Mouse (Mus musculus): ENCODE results near the gene S100a7a. TPM values are rescaled to one million over a fixed set of nuclear protein-coding genes. Genes with fewer than 3 reads are reported as not detected.

The S100a7a gene
- total RNA-seq (2021) = under 1 TPM; 0.18 to 0.57 TPM
- 0.29 and 1.0 TPM in 2 replicates for polyA plus RNA-seq (2012; rRNA removed)
- long read RNA-seq = 0 reads

GRCm38 (mm10) chr3:90653717-90654116, at the start of gene S100a7a:
S100a7a (plus strand) TSS chr3:90654017.
- DNase-seq = no peak
- no peak within 1 kb of the TSS for H3K4me3 ChIP-seq
- intact Hi-C loops (cut with DNase I) = loop anchor here (1.0 to 5.0 kb wide), 3 partner anchors 66 to 241 kb away; partner anchors contain the start of gene Snapin
- no peak within 1 kb of the TSS for H3K27ac ChIP-seq
- no peaks in the 10 kb centered on the region for H3K36me3 ChIP-seq (ENCODE audit: control insufficient read depth, insufficient read depth, low read length)
- no peaks in the 10 kb centered on the region for H3K27me3 ChIP-seq (ENCODE audit: control insufficient read depth, insufficient read depth, low read length)
- H3K79me2 ChIP-seq (replicated peaks; ENCODE audit: control insufficient read depth, insufficient read depth, low read length) = no peaks in the 10 kb centered on the region
- H3K9ac ChIP-seq (ENCODE audit: low read depth, low read length) = no peak within 1 kb of the TSS
- TF ChIP-seq POLR2A (IDR thresholded peaks at IDR 0.05; ENCODE audit: insufficient read depth, low read depth, low read length) = no peak
- no peak for TF ChIP-seq EP300 (IDR thresholded peaks at IDR 0.05; ENCODE audit: insufficient read depth, low read depth, low read length)
- TF ChIP-seq CTCF (IDR thresholded peaks at IDR 0.05) = no peak
- H3K4me1 ChIP-seq (ENCODE audit: control insufficient read depth, insufficient read depth, low read length) = no peaks in the 10 kb centered on the region

- Histone ChIP-seq H3K27me3 (ENCODE audit: control insufficient read depth, insufficient read depth, low read length) (no peaks in the 10 kb centered on the region), H3K27ac (peak overlapping the region; percentile 53), H3K79me2 (replicated peaks; ENCODE audit: control insufficient read depth, insufficient read depth, low read length) (no peaks in the 10 kb centered on the region), H3K9ac (ENCODE audit: low read depth, low read length) (no peak overlapping the region), H3K36me3 (ENCODE audit: control insufficient read depth, insufficient read depth, low read length) (no peaks in the 10 kb centered on the region), H3K4me1 (ENCODE audit: control insufficient read depth, insufficient read depth, low read length) (peaks cover 16% of the 10 kb centered on the region), H3K4me3 (no peak overlapping the region)
- intact Hi-C loops (cut with DNase I) = no loop called here
- 23% methylated on average over 4 of the region's 4 CpGs for WGBS
- TF ChIP-seq CTCF (IDR thresholded peaks at IDR 0.05) = no peak
- TF ChIP-seq EP300 (IDR thresholded peaks at IDR 0.05; ENCODE audit: insufficient read depth, low read depth, low read length) = peak; percentile 63; the same call in 1 of the 2 replicates
- DNase-seq = peak; percentile 88
Measured at GRCm38 (mm10) chr3:90604416-90604815, 49.4 kb upstream of the S100a7a start.

GRCm38 (mm10) chr3:90605049-90605448, 48.8 kb upstream of the S100a7a start:
- no peak overlapping the region for H3K9ac ChIP-seq (ENCODE audit: low read depth, low read length)
- H3K79me2 ChIP-seq (replicated peaks; ENCODE audit: control insufficient read depth, insufficient read depth, low read length) = no peaks in the 10 kb centered on the region
- 93% methylated on average over 3 of the region's 3 CpGs for WGBS
- peaks cover 15% of the 10 kb centered on the region for H3K4me1 ChIP-seq (ENCODE audit: control insufficient read depth, insufficient read depth, low read length)
- H3K4me3 ChIP-seq = no peak overlapping the region
- no peaks in the 10 kb centered on the region for H3K27me3 ChIP-seq (ENCODE audit: control insufficient read depth, insufficient read depth, low read length)
- no peak for DNase-seq
- TF ChIP-seq EP300 (IDR thresholded peaks at IDR 0.05; ENCODE audit: insufficient read depth, low read depth, low read length) = no peak
- no peak for TF ChIP-seq POLR2A (IDR thresholded peaks at IDR 0.05; ENCODE audit: insufficient read depth, low read depth, low read length)
- TF ChIP-seq CTCF (IDR thresholded peaks at IDR 0.05) = no peak
- H3K27ac ChIP-seq = peak overlapping the region; percentile 53
- intact Hi-C loops (cut with DNase I) = no loop called here
- H3K36me3 ChIP-seq (ENCODE audit: control insufficient read depth, insufficient read depth, low read length) = no peaks in the 10 kb centered on the region

- intact Hi-C loops (cut with DNase I) = no loop called here
- H3K27ac ChIP-seq = no peak overlapping the region; the same call in 1 of the 2 replicates
- WGBS = 74% methylated on average over 2 of the region's 2 CpGs
- TF ChIP-seq POLR2A (IDR thresholded peaks at IDR 0.05; ENCODE audit: insufficient read depth, low read depth, low read length) (no peak), EP300 (IDR thresholded peaks at IDR 0.05; ENCODE audit: insufficient read depth, low read depth, low read length) (no peak), CTCF (IDR thresholded peaks at IDR 0.05) (no peak)
- no peak overlapping the region for H3K9ac ChIP-seq (ENCODE audit: low read depth, low read length)
- H3K4me3 ChIP-seq = no peak overlapping the region
- no peaks in the 10 kb centered on the region for H3K27me3 ChIP-seq (ENCODE audit: control insufficient read depth, insufficient read depth, low read length)
- peaks cover 12% of the 10 kb centered on the region for H3K4me1 ChIP-seq (ENCODE audit: control insufficient read depth, insufficient read depth, low read length)
- no peaks in the 10 kb centered on the region for H3K36me3 ChIP-seq (ENCODE audit: control insufficient read depth, insufficient read depth, low read length)
- no peaks in the 10 kb centered on the region for H3K79me2 ChIP-seq (replicated peaks; ENCODE audit: control insufficient read depth, insufficient read depth, low read length)
- no peak for DNase-seq
Measured at GRCm38 (mm10) chr3:90605736-90606135, 48.1 kb upstream of the S100a7a start.

- H3K79me2 ChIP-seq (replicated peaks; ENCODE audit: control insufficient read depth, insufficient read depth, low read length) = no peaks in the 10 kb centered on the region
- no peaks in the 10 kb centered on the region for H3K36me3 ChIP-seq (ENCODE audit: control insufficient read depth, insufficient read depth, low read length)
- no peak overlapping the region for H3K9ac ChIP-seq (ENCODE audit: low read depth, low read length)
- DNase-seq = peak in 1 of 2 experiments; percentile 56
- WGBS = 91% methylated on average over 6 of the region's 6 CpGs
- TF ChIP-seq CTCF (IDR thresholded peaks at IDR 0.05) (no peak), POLR2A (IDR thresholded peaks at IDR 0.05; ENCODE audit: insufficient read depth, low read depth, low read length) (no peak), EP300 (IDR thresholded peaks at IDR 0.05; ENCODE audit: insufficient read depth, low read depth, low read length) (no peak)
- H3K27ac ChIP-seq = no peak overlapping the region; the same call in 1 of the 2 replicates
- intact Hi-C loops (cut with DNase I) = no loop called here
- peaks cover 11% of the 10 kb centered on the region for H3K4me1 ChIP-seq (ENCODE audit: control insufficient read depth, insufficient read depth, low read length)
- H3K27me3 ChIP-seq (ENCODE audit: control insufficient read depth, insufficient read depth, low read length) = no peaks in the 10 kb centered on the region
- no peak overlapping the region for H3K4me3 ChIP-seq
Measured at GRCm38 (mm10) chr3:90606185-90606584, 47.6 kb upstream of the S100a7a start.

- no peaks in the 10 kb centered on the region for H3K36me3 ChIP-seq (ENCODE audit: control insufficient read depth, insufficient read depth, low read length)
- intact Hi-C loops (cut with DNase I) = no loop called here
- no peaks in the 10 kb centered on the region for H3K27me3 ChIP-seq (ENCODE audit: control insufficient read depth, insufficient read depth, low read length)
- peaks cover 11% of the 10 kb centered on the region for H3K4me1 ChIP-seq (ENCODE audit: control insufficient read depth, insufficient read depth, low read length)
- 85% methylated on average over 3 of the region's 3 CpGs for WGBS
- no peak overlapping the region for H3K27ac ChIP-seq
- H3K4me3 ChIP-seq = no peak overlapping the region
- TF ChIP-seq POLR2A (IDR thresholded peaks at IDR 0.05; ENCODE audit: insufficient read depth, low read depth, low read length) (no peak), CTCF (IDR thresholded peaks at IDR 0.05) (0 out of 2 replicates have a peak, but pooled peaks have one; percentile 2)
- H3K79me2 ChIP-seq (replicated peaks; ENCODE audit: control insufficient read depth, insufficient read depth, low read length) = no peaks in the 10 kb centered on the region
- DNase-seq = no peak
- no peak overlapping the region for H3K9ac ChIP-seq (ENCODE audit: low read depth, low read length)
Measured at GRCm38 (mm10) chr3:90607361-90607760, 46.5 kb upstream of the S100a7a start.

All from heart, adult 2 months (tissue).